Mouse (Mus musculus) neural tube, embryonic 13.5 days (tissue): Measurements from ENCODE around the gene Tmem270. TPM values are rescaled to one million over a fixed set of nuclear protein-coding genes. Genes with fewer than 3 reads are reported as not detected.
A peak's percentile ranks its signal among the peaks of the same experiment; 100 is the strongest.
"Not testable (repeated sequence)": the region's sequence is repeated elsewhere in the genome, so short reads cannot be mapped to it uniquely, and the experiment has no call there.

Experiments
- ATAC-seq: fragments of 200-750 bp; cut with Nextera tagmentation; 2 replicates; pipeline ENCODE4 v1.8.0; 2017; ENCODE audit warnings: low read depth, mild to moderate bottlenecking, moderate TSS enrichment, moderate library complexity
- H3K27ac ChIP-seq: fragments of 300-500 bp; sonication (generic); replicated peaks from 2 replicates; pipeline ENCODE4 v1.5.1; 2015; ENCODE audit warnings: moderate library complexity, mild to moderate bottlenecking, inconsistent platforms
- H3K27me3 ChIP-seq: fragments of 300-500 bp; sonication (generic); 2 replicates; pipeline ENCODE4 v1.6.1; 2015; ENCODE audit warnings: mild to moderate bottlenecking, inconsistent platforms
- H3K36me3 ChIP-seq: fragments of 300-500 bp; sonication (generic); 2 replicates; pipeline ENCODE4 v1.6.1; 2015; ENCODE audit warnings: mild to moderate bottlenecking, inconsistent platforms
- H3K4me1 ChIP-seq: fragments of 300-500 bp; sonication (generic); replicated peaks from 2 replicates; pipeline ENCODE4 v1.6.1; 2015; ENCODE audit warnings: inconsistent platforms
- H3K4me2 ChIP-seq: fragments of 300-500 bp; sonication (generic); 2 replicates; pipeline ENCODE4 v1.6.1; 2015; ENCODE audit warnings: inconsistent platforms, mild to moderate bottlenecking, moderate library complexity
- H3K4me3 ChIP-seq: fragments of 300-500 bp; sonication (generic); 2 replicates; pipeline ENCODE4 v1.5.1; 2015; ENCODE audit warnings: mild to moderate bottlenecking, inconsistent platforms
- H3K9ac ChIP-seq: fragments of 300-500 bp; sonication (generic); 2 replicates; pipeline ENCODE4 v1.6.1; 2015; ENCODE audit warnings: moderate library complexity, mild to moderate bottlenecking, inconsistent platforms
- H3K9me3 ChIP-seq: fragments of 300-500 bp; sonication (generic); 2 replicates; pipeline ENCODE4 v1.6.1; 2016; ENCODE audit warnings: inconsistent platforms
- WGBS: fragments of 180-500 bp; shearing (Covaris S2); methylation state at CpG from one replicate; pipeline ENCODE4 v1.1.7; 2015; 5-methylcytosine and 5-hydroxymethylcytosine counted together
- polyA plus RNA-seq: library from polyadenylated mRNA; unstranded; fragments of >200 nt; fragmentation: Nextera tagmentation; extraction: Ambion mirVana; gene quantifications from 2 replicates; pipeline ENCODE4 v1.2.1, GENCODE M21; 2015

Gene Tmem270
- polyA plus RNA-seq, 1 experiment from 2014 or later, result not detected

- not testable (repeated sequence) for H3K27me3 ChIP-seq, H3K9ac ChIP-seq, H3K4me1 ChIP-seq, H3K4me2 ChIP-seq, ATAC-seq, H3K9me3 ChIP-seq, H3K27ac ChIP-seq, H3K4me3 ChIP-seq, H3K36me3 ChIP-seq
- WGBS, result 88% methylated on average over 5 of the region's 7 CpGs
These were observed 33.0 kb upstream of the Tmem270 start for GRCm38 (mm10) chr5:134939554-134939953.

- no peak overlapping the region for H3K9ac ChIP-seq
- WGBS, result 72% methylated on average over 3 of the region's 3 CpGs
- no peaks in the 10 kb centered on the region for H3K4me1 ChIP-seq
- no peaks in the 10 kb centered on the region for H3K9me3 ChIP-seq
- H3K27ac ChIP-seq, result no peak overlapping the region
- no peak for ATAC-seq
- H3K27me3 ChIP-seq, result peaks cover 2% of the 10 kb centered on the region; the same call in 1 of the 2 replicates
- H3K36me3 ChIP-seq, result no peaks in the 10 kb centered on the region
- H3K4me2 ChIP-seq, result no peak overlapping the region
- H3K4me3 ChIP-seq, result no peak overlapping the region
These were observed 32.5 kb upstream of the Tmem270 start for GRCm38 (mm10) chr5:134939069-134939468.

GRCm38 (mm10) chr5:134936626-134937185 lies 30.2 kb upstream of the Tmem270 start:
- WGBS, result 95% methylated on average over 6 of the region's 6 CpGs
- ATAC-seq, result no peak
- H3K9me3 ChIP-seq, result no peaks in the 10 kb centered on the region

GRCm38 (mm10) chr5:134936051-134936450 lies 29.5 kb upstream of the Tmem270 start:
- Histone ChIP-seq H3K9me3 (no peaks in the 10 kb centered on the region), H3K4me2 (no peak overlapping the region), H3K36me3 (no peaks in the 10 kb centered on the region), H3K27ac (no peak overlapping the region), H3K4me3 (no peak overlapping the region), H3K4me1 (peaks cover 7% of the 10 kb centered on the region; the same call in 1 of the 2 replicates), H3K27me3 (no peaks in the 10 kb centered on the region), H3K9ac (no peak overlapping the region)
- 96% methylated on average over 6 of the region's 6 CpGs for WGBS
- ATAC-seq, result no peak

More at GRCm38 (mm10) chr5:134936626-134937185, 30.2 kb upstream of the Tmem270 start:
- no peak overlapping the region for H3K4me2 ChIP-seq
- H3K36me3 ChIP-seq, result no peaks in the 10 kb centered on the region
- no peaks in the 10 kb centered on the region for H3K27me3 ChIP-seq
- H3K9ac ChIP-seq, result no peak overlapping the region
- no peak overlapping the region for H3K4me3 ChIP-seq
- H3K4me1 ChIP-seq, result peaks cover 7% of the 10 kb centered on the region; the same call in 1 of the 2 replicates
- no peak overlapping the region for H3K27ac ChIP-seq

- H3K9me3 ChIP-seq, result no peaks in the 10 kb centered on the region
- no peak overlapping the region for H3K9ac ChIP-seq
- no peak overlapping the region for H3K27ac ChIP-seq
- 86% methylated on average over 3 of the region's 3 CpGs for WGBS
- no peak overlapping the region for H3K4me2 ChIP-seq
- H3K27me3 ChIP-seq, result no peaks in the 10 kb centered on the region
- no peak overlapping the region for H3K4me3 ChIP-seq
- no peaks in the 10 kb centered on the region for H3K36me3 ChIP-seq
- peaks cover 7% of the 10 kb centered on the region; the same call in 1 of the 2 replicates for H3K4me1 ChIP-seq
- no peak for ATAC-seq
These were observed 28.1 kb upstream of the Tmem270 start for GRCm38 (mm10) chr5:134934666-134935065.

- H3K9ac ChIP-seq, H3K4me1 ChIP-seq, H3K27me3 ChIP-seq, ATAC-seq, H3K4me3 ChIP-seq, H3K36me3 ChIP-seq, H3K27ac ChIP-seq, H3K9me3 ChIP-seq, H3K4me2 ChIP-seq: not testable (repeated sequence)
- WGBS, result 95% methylated on average over 5 of the region's 5 CpGs
These were observed 27.2 kb upstream of the Tmem270 start for GRCm38 (mm10) chr5:134933686-134934085.

- H3K9me3 ChIP-seq, result no peaks in the 10 kb centered on the region
- WGBS, result 91% methylated on average over 8 of the region's 8 CpGs
- no peak overlapping the region for H3K4me3 ChIP-seq
- 0 out of 2 replicates have a peak, but pooled peaks cover 3% of the 10 kb centered on the region for H3K27me3 ChIP-seq
- ATAC-seq, result no peak
- no peak overlapping the region for H3K9ac ChIP-seq
- peaks cover 7% of the 10 kb centered on the region; the same call in 1 of the 2 replicates for H3K4me1 ChIP-seq
- no peaks in the 10 kb centered on the region for H3K36me3 ChIP-seq
- no peak overlapping the region for H3K27ac ChIP-seq
- peak overlapping the region; percentile 95 for H3K4me2 ChIP-seq
These were observed 26.7 kb upstream of the Tmem270 start for GRCm38 (mm10) chr5:134933281-134933680.

GRCm38 (mm10) chr5:134932903-134933276 lies 26.4 kb upstream of the Tmem270 start:
- 0 out of 2 replicates have a peak, but pooled peaks cover 3% of the 10 kb centered on the region for H3K27me3 ChIP-seq
- peaks cover 7% of the 10 kb centered on the region; the same call in 1 of the 2 replicates for H3K4me1 ChIP-seq
- WGBS, result 52% methylated on average over 9 of the region's 9 CpGs
- ATAC-seq, result peak; percentile 21; the same call in 1 of the 2 replicates
- no peaks in the 10 kb centered on the region for H3K9me3 ChIP-seq
- no peak overlapping the region for H3K27ac ChIP-seq
- peak overlapping the region; percentile 75 for H3K9ac ChIP-seq
- peak overlapping the region; percentile 95 for H3K4me2 ChIP-seq
- H3K36me3 ChIP-seq, result no peaks in the 10 kb centered on the region
- peak overlapping the region; percentile 58 for H3K4me3 ChIP-seq

GRCm38 (mm10) chr5:134932179-134932902 lies 25.8 kb upstream of the Tmem270 start, which contains the start of gene Mettl27:
TSS of gene Mettl27 (plus strand) at chr5:134932368.
- Histone ChIP-seq H3K4me2 (peak within 1 kb of the TSS; percentile 95), H3K9ac (peak within 1 kb of the TSS; percentile 75), H3K4me3 (peak within 1 kb of the TSS; percentile 58), H3K9me3 (no peaks in the 10 kb centered on the region), H3K36me3 (no peaks in the 10 kb centered on the region), H3K27ac (0 out of 2 replicates have a peak within 1 kb of the TSS, but pooled peaks have one; percentile 13), H3K4me1 (peaks cover 7% of the 10 kb centered on the region; the same call in 1 of the 2 replicates), H3K27me3 (0 out of 2 replicates have a peak, but pooled peaks cover 3% of the 10 kb centered on the region)
- whole genome bisulfite sequencing, result under 1% methylated on average over 41 of the region's 41 CpGs
- peak; percentile 98 for ATAC-seq

GRCm38 (mm10) chr5:134929988-134930387 lies 23.5 kb upstream of the Tmem270 start:
- Histone ChIP-seq H3K4me3 (no peak overlapping the region), H3K36me3 (no peaks in the 10 kb centered on the region), H3K9ac (no peak overlapping the region), H3K27ac (no peak overlapping the region), H3K4me1 (peaks cover 7% of the 10 kb centered on the region; the same call in 1 of the 2 replicates), H3K9me3 (no peaks in the 10 kb centered on the region), H3K4me2 (no peak overlapping the region), H3K27me3 (0 out of 2 replicates have a peak, but pooled peaks cover 3% of the 10 kb centered on the region)
- no peak for ATAC-seq
- WGBS, result 80% methylated on average over 2 of the region's 2 CpGs

- ATAC-seq, result no peak
- no peak overlapping the region for H3K4me3 ChIP-seq
- 82% methylated on average over 4 of the region's 4 CpGs for WGBS
- no peaks in the 10 kb centered on the region for H3K9me3 ChIP-seq
- H3K27ac ChIP-seq, result no peak overlapping the region
- H3K4me2 ChIP-seq, result no peak overlapping the region
- no peak overlapping the region for H3K9ac ChIP-seq
- H3K27me3 ChIP-seq, result 0 out of 2 replicates have a peak, but pooled peaks cover 3% of the 10 kb centered on the region
- no peaks in the 10 kb centered on the region for H3K4me1 ChIP-seq
- H3K36me3 ChIP-seq, result no peaks in the 10 kb centered on the region
These were observed 20.2 kb upstream of the Tmem270 start for GRCm38 (mm10) chr5:134926726-134927125.

GRCm38 (mm10) chr5:134923141-134923540 lies 16.6 kb upstream of the Tmem270 start:
- H3K4me2 ChIP-seq, result no peak overlapping the region
- no peaks in the 10 kb centered on the region for H3K36me3 ChIP-seq
- H3K4me3 ChIP-seq, result no peak overlapping the region
- no peaks in the 10 kb centered on the region for H3K27me3 ChIP-seq
- H3K4me1 ChIP-seq, result no peaks in the 10 kb centered on the region
- no peak overlapping the region for H3K27ac ChIP-seq
- H3K9ac ChIP-seq, result no peak overlapping the region
- WGBS, result 67% methylated on average over 6 of the region's 6 CpGs
- no peak for ATAC-seq
- H3K9me3 ChIP-seq, result no peaks in the 10 kb centered on the region
